Mouse (Mus musculus) G1E (cell line): ENCODE data around the gene B230307C23Rik.

Source experiments
- CTCF ChIP-seq: IDR thresholded peaks from 2 replicates; pipeline ENCODE4 v1.5.1; 2012; ENCODE audit warnings: low read depth, low read length, inconsistent platforms, mixed read lengths
- GATA1 ChIP-seq: IDR thresholded peaks from 2 replicates; pipeline ENCODE4 v1.6.1; 2012; ENCODE audit warnings: borderline replicate concordance, low read length, inconsistent platforms, mixed read lengths
- TAL1 ChIP-seq: conservative IDR thresholded peaks from 2 replicates; pipeline ENCODE4 v1.6.1; 2012; ENCODE audit warnings: low read depth, low read length, inconsistent platforms, mixed read lengths

DNA sequence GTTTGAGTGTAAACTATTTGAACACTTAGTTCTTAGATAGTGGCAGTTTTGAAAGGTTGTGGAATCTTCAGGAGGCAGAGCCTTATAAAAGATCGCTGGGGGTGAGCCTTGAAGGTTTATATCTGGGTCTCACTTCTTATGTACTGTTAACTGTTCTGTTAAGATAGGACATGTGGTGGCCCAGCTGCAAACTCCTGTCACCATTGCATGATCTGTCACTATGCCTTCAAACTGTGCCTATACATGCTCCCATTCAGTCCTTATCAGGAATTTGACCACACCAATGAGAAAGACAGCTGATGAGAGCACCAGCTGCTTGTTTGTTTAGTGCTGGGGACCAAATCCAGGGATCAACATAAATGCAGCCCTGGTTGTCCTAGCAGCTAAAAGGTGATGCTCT is 19.8 kb upstream of the B230307C23Rik start:
- TF ChIP-seq GATA1 (no peak), CTCF (no peak), TAL1 (no peak)
